Mouse (Mus musculus) embryonic facial prominence, embryonic 14.5 days (tissue): Measurements from ENCODE around the gene Naf1. TPM values are rescaled to one million over a fixed set of nuclear protein-coding genes. Genes with fewer than 3 reads are reported as not detected.
A peak's percentile ranks its signal among the peaks of the same experiment; 100 is the strongest.

Experiments used
- ATAC-seq: fragments of 200-750 bp; cut with Nextera tagmentation; 2 replicates; pipeline ENCODE4 v1.8.0; 2017; ENCODE audit warnings: low read depth, moderate number of reproducible peaks, moderate TSS enrichment
- DNase-seq: peaks from one replicate; pipeline ENCODE4 v3.0.0-alpha.2; 2015; ENCODE audit warnings: low spot score
- H3K27ac ChIP-seq: fragments of 300-500 bp; sonication (generic); replicated peaks from 2 replicates; pipeline ENCODE4 v1.5.1; 2014; ENCODE audit warnings: low read depth, mild to moderate bottlenecking, low read length, moderate library complexity
- H3K27me3 ChIP-seq: fragments of 300-500 bp; sonication (generic); replicated peaks from 2 replicates; pipeline ENCODE4 v1.6.1; 2014; ENCODE audit warnings: low read length; ENCODE audit not compliant: control insufficient read depth, insufficient read depth
- H3K36me3 ChIP-seq: fragments of 300-500 bp; sonication (generic); 2 replicates; pipeline ENCODE4 v1.6.1; 2014; ENCODE audit warnings: low read length, mixed read lengths; ENCODE audit not compliant: control insufficient read depth, insufficient read depth
- H3K4me1 ChIP-seq: fragments of 300-500 bp; sonication (generic); 2 replicates; pipeline ENCODE4 v1.6.1; 2014; ENCODE audit warnings: antibody characterized with exemption, low read length; ENCODE audit not compliant: control insufficient read depth, insufficient read depth
- H3K4me2 ChIP-seq: fragments of 300-500 bp; sonication (generic); 2 replicates; pipeline ENCODE4 v1.6.1; 2014; ENCODE audit warnings: low read depth, mild to moderate bottlenecking, low read length, moderate library complexity, mixed read lengths
- H3K4me3 ChIP-seq: fragments of 300-500 bp; sonication (generic); 2 replicates; pipeline ENCODE4 v1.5.1; 2014; ENCODE audit warnings: low read depth, mild to moderate bottlenecking, low read length
- H3K9ac ChIP-seq: fragments of 300-500 bp; sonication (generic); 2 replicates; pipeline ENCODE4 v1.6.1; 2014; ENCODE audit warnings: low read depth, mild to moderate bottlenecking, low read length, moderate library complexity, mixed read lengths
- H3K9me3 ChIP-seq: fragments of 300-500 bp; sonication (generic); 2 replicates; pipeline ENCODE4 v1.6.1; 2016; ENCODE audit warnings: low read length; ENCODE audit not compliant: control insufficient read depth
- WGBS: fragments of 180-500 bp; shearing (Covaris S2); extraction: QIAGEN DNeasy Blood & Tissue Kit; methylation state at CpG from one replicate; pipeline ENCODE4 v1.1.7; 2014; 5-methylcytosine and 5-hydroxymethylcytosine counted together
- polyA plus RNA-seq: library from polyadenylated mRNA; unstranded; fragments of >200 nt; fragmentation: Nextera tagmentation; extraction: Ambion mirVana; gene quantifications from 2 replicates; pipeline ENCODE4 v1.2.1, GENCODE M21; 2014

Gene Naf1
- polyA plus RNA-seq, 1 experiment from 2014 or later = 4.4 TPM

DNA sequence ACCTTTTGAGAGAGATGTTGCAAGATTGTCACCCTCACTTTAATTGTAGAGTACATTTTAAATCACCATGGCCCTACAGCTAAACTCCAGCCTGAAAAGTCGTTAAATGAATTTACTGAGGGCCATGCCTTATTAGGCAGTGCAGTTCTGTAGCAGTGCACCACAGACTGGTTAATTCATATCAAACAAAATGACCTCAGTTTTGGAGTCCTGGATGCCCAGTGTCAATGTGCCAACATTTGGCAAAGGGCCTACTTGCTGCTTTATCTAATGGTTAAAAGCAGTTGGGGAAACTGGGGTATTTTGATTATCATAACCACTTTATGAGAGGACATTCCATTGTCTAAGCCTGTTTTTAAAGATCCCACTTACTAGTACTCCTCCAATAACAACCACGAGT lies 31.9 kb downstream of the Naf1 start:
- no peak overlapping the region for H3K4me3 ChIP-seq
- no peak overlapping the region for H3K27ac ChIP-seq
- 83% methylated on average over 2 of the region's 2 CpGs for WGBS
- no peaks in the 10 kb centered on the region for H3K4me1 ChIP-seq
- no peak for DNase-seq
- ATAC-seq = no peak
- no peak overlapping the region for H3K4me2 ChIP-seq
- H3K9ac ChIP-seq = no peak overlapping the region
- no peaks in the 10 kb centered on the region for H3K27me3 ChIP-seq
- no peaks in the 10 kb centered on the region for H3K9me3 ChIP-seq
- peaks cover 10% of the 10 kb centered on the region; the same call in 1 of the 2 replicates for H3K36me3 ChIP-seq

DNA sequence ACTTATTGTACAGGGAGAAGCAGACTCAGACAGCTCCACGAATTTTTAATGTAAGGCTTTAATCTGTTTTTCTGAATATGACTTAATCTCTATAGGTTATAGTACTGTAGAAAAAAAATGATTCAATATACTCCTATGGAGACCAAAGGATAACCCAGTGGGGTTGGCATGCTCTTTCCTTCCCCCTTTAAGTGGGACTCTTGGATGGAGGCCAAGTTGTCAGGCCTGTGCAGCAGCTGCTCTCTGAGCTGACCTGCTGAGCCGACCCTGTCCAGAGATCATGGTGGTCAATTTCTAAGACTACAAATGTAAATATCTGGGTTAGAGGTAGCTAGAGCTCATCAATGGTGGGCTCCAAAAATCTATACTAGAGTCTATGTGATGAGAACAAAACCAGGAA lies 45.0 kb downstream of the Naf1 start:
- ATAC-seq = no peak
- Histone ChIP-seq H3K4me2 (no peak overlapping the region), H3K4me1 (no peaks in the 10 kb centered on the region), H3K27ac (no peak overlapping the region), H3K9ac (no peak overlapping the region), H3K27me3 (no peaks in the 10 kb centered on the region), H3K4me3 (no peak overlapping the region), H3K9me3 (no peaks in the 10 kb centered on the region), H3K36me3 (no peaks in the 10 kb centered on the region)
- WGBS = 70% methylated on average over 2 of the region's 2 CpGs
- DNase-seq = no peak

DNA sequence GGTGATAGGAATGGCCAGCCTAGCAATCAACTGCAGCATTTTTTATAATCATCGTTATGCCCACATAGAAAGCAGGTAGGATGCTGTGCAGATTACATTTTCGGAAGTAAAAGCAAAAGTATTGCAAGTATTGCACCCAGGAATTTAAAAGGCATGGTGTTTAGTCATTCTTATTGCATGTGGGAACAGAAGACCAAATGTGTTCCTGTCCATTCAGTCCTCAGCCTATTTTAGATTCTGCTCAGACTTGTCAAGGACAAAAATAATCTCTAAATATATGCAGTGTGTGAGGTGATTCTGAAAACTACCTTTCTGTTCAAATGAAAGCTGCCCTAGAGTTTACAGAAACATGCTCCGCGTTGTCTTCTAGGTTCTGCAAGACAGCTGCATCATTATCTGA lies 45.5 kb downstream of the Naf1 start:
- Histone ChIP-seq H3K9ac (no peak overlapping the region), H3K27ac (no peak overlapping the region), H3K36me3 (no peaks in the 10 kb centered on the region), H3K27me3 (no peaks in the 10 kb centered on the region), H3K4me3 (no peak overlapping the region), H3K4me2 (no peak overlapping the region), H3K4me1 (no peaks in the 10 kb centered on the region), H3K9me3 (no peaks in the 10 kb centered on the region)
- DNase-seq (no peak), ATAC-seq (no peak)
- WGBS = 88% methylated on average over 4 of the region's 4 CpGs

GRCm38 (mm10) chr8:66906116-66906515 lies 46.1 kb downstream of the Naf1 start:
- Histone ChIP-seq H3K27ac (no peak overlapping the region), H3K27me3 (no peaks in the 10 kb centered on the region), H3K4me2 (no peak overlapping the region), H3K9ac (no peak overlapping the region), H3K9me3 (no peaks in the 10 kb centered on the region), H3K36me3 (no peaks in the 10 kb centered on the region), H3K4me3 (no peak overlapping the region), H3K4me1 (no peaks in the 10 kb centered on the region)
- ATAC-seq (no peak), DNase-seq (no peak)
- WGBS = 79% methylated on average over 8 of the region's 8 CpGs

DNA sequence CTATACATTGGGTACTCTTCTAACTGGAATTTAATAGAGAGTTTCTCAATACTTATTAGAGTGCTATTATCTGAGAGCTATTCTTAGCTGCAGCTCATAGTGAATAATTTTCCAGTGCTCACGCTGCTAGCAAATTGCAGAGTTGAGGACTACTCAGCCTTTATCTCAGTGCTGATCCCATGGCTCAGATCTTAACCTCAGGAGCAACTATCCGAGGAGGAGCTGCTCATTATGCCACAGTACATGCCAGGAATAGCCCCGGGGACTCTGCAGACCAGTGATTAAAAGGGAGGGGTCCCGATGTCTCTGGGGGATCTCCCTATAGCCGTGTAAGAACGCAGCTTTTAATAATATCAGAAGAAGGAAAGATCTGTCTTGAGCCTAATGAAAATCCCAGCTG lies 50.7 kb downstream of the Naf1 start:
- H3K4me2 ChIP-seq = no peak overlapping the region
- H3K27me3 ChIP-seq = no peaks in the 10 kb centered on the region
- no peak overlapping the region for H3K27ac ChIP-seq
- no peaks in the 10 kb centered on the region for H3K9me3 ChIP-seq
- peak; percentile 72 for ATAC-seq
- H3K4me3 ChIP-seq = no peak overlapping the region
- 21% methylated on average over 6 of the region's 6 CpGs for WGBS
- peak; percentile 47 for DNase-seq
- no peak overlapping the region for H3K9ac ChIP-seq
- H3K36me3 ChIP-seq = no peaks in the 10 kb centered on the region
- no peaks in the 10 kb centered on the region for H3K4me1 ChIP-seq

- Histone ChIP-seq H3K9me3 (no peaks in the 10 kb centered on the region), H3K27me3 (no peaks in the 10 kb centered on the region), H3K4me3 (no peak overlapping the region), H3K27ac (no peak overlapping the region), H3K36me3 (no peaks in the 10 kb centered on the region), H3K4me2 (no peak overlapping the region), H3K9ac (no peak overlapping the region), H3K4me1 (no peaks in the 10 kb centered on the region)
- ATAC-seq (no peak), DNase-seq (no peak)
- 65% methylated on average over 14 of the region's 14 CpGs for WGBS
Observed at GRCm38 (mm10) chr8:66913616-66914536, 53.9 kb downstream of the Naf1 start.

GRCm38 (mm10) chr8:66916056-66916455 lies 56.0 kb downstream of the Naf1 start:
- H3K4me1 ChIP-seq = no peaks in the 10 kb centered on the region
- DNase-seq (no peak), ATAC-seq (no peak)
- H3K9ac ChIP-seq = no peak overlapping the region
- H3K36me3 ChIP-seq = no peaks in the 10 kb centered on the region
- 66% methylated on average over 7 of the region's 7 CpGs for WGBS
- H3K27me3 ChIP-seq = no peaks in the 10 kb centered on the region
- H3K4me2 ChIP-seq = no peak overlapping the region
- H3K4me3 ChIP-seq = no peak overlapping the region
- no peak overlapping the region for H3K27ac ChIP-seq
- no peaks in the 10 kb centered on the region for H3K9me3 ChIP-seq

- H3K9me3 ChIP-seq = no peaks in the 10 kb centered on the region
- ATAC-seq = peak; percentile 60; the same call in 1 of the 2 replicates
- no peaks in the 10 kb centered on the region for H3K27me3 ChIP-seq
- no peak overlapping the region for H3K4me3 ChIP-seq
- H3K4me1 ChIP-seq = no peaks in the 10 kb centered on the region
- no peaks in the 10 kb centered on the region for H3K36me3 ChIP-seq
- 61% methylated on average over 5 of the region's 6 CpGs for WGBS
- H3K4me2 ChIP-seq = no peak overlapping the region
- no peak overlapping the region for H3K9ac ChIP-seq
- peak; percentile 13 for DNase-seq
- H3K27ac ChIP-seq = no peak overlapping the region
Observed at GRCm38 (mm10) chr8:66917695-66918467, 57.9 kb downstream of the Naf1 start.
